Mouse (Mus musculus) kidney, adult 9 months (tissue): ENCODE data around the gene Olfr128.
"Not testable (repeated sequence)": the region's sequence is repeated elsewhere in the genome, so short reads cannot be mapped to it uniquely, and the experiment has no call there.

Experiments used
- DNase-seq: peaks from one replicate; pipeline ENCODE4 v3.0.0; 2022

The Olfr128 gene

GRCm38 (mm10) chr17:37920248-37920647 is at the start of gene Olfr128:
TSS of gene Olfr128 (plus strand) at chr17:37920548.
- no peak for DNase-seq

- DNase-seq = no peak
These were observed 46.5 kb upstream of the Olfr128 start for GRCm38 (mm10) chr17:37873830-37874229.

- DNase-seq = no peak
These were observed 20.2 kb upstream of the Olfr128 start, which contains the start of gene Olfr127 for GRCm38 (mm10) chr17:37900137-37900536. TSS of gene Olfr127 (plus strand) at chr17:37900437.

- not testable (repeated sequence) for DNase-seq
These were observed 13.5 kb upstream of the Olfr128 start for GRCm38 (mm10) chr17:37906821-37907220.

GRCm38 (mm10) chr17:37952979-37953378 is 32.6 kb downstream of the Olfr128 start, which contains the start of gene Olfr761:
TSS of gene Olfr761 (minus strand) at chr17:37953079.
- DNase-seq = no peak

GRCm38 (mm10) chr17:37973591-37973990 is 53.2 kb downstream of the Olfr128 start:
- no peak for DNase-seq
